Mouse (Mus musculus): ENCODE results near the gene Wdr64.

- TF ChIP-seq CTCF (IDR thresholded peaks at IDR 0.05) (no peak), POLR2A (IDR thresholded peaks at IDR 0.05; ENCODE audit: insufficient read depth, low read depth, low read length) (no peak), EP300 (IDR thresholded peaks at IDR 0.05; ENCODE audit: insufficient read depth, low read depth, low read length) (no peak)
Measured at GRCm38 (mm10) chr1:175828539-175828938, 130.1 kb downstream of the Wdr64 start.

All from heart, adult 2 months (tissue).